Mouse (Mus musculus) ovary, postnatal 36 days (tissue): ENCODE results near the gene Lsamp.
A peak's percentile ranks its signal among the peaks of the same experiment; 100 is the strongest.

ENCODE experiments used
- DNase-seq: peaks from one replicate; pipeline ENCODE4 v3.0.0; 2022; ENCODE audit warnings: low spot score, mixed read lengths

Lsamp gene

GRCm38 (mm10) chr16:42190114-42191045 is 2206.2 kb downstream of the Lsamp start:
- peak; percentile 91 for DNase-seq
